Mouse (Mus musculus) hindbrain, embryonic 15.5 days (tissue): ENCODE measurements at regions not wholly inside any gene's neighbourhood (a gene's known extent, or its start where the extent isn't known, plus 50 kb on each side); places are given as distances from the start of the nearest gene placed in this dataset.

Source experiments
- ATAC-seq: fragments of 200-750 bp; cut with Nextera tagmentation; 2 replicates; pipeline ENCODE4 v1.8.0; 2017; ENCODE audit warnings: low read depth, moderate number of reproducible peaks, moderate TSS enrichment; ENCODE audit not compliant: low FRiP score
- H3K27ac ChIP-seq: fragments of 300-500 bp; sonication (generic); replicated peaks from 2 replicates; pipeline ENCODE4 v1.5.1; 2015; ENCODE audit warnings: mild to moderate bottlenecking, inconsistent platforms
- H3K27me3 ChIP-seq: fragments of 300-500 bp; sonication (generic); 2 replicates; pipeline ENCODE4 v1.6.1; 2015; ENCODE audit warnings: control low read depth, inconsistent platforms
- H3K36me3 ChIP-seq: fragments of 300-500 bp; sonication (generic); 2 replicates; pipeline ENCODE4 v1.6.1; 2015; ENCODE audit warnings: control low read depth, inconsistent platforms
- H3K4me1 ChIP-seq: fragments of 300-500 bp; sonication (generic); replicated peaks from 2 replicates; pipeline ENCODE4 v1.6.1; 2015; ENCODE audit warnings: control low read depth, inconsistent platforms
- H3K4me2 ChIP-seq: fragments of 300-500 bp; sonication (generic); 2 replicates; pipeline ENCODE4 v1.6.1; 2015; ENCODE audit warnings: moderate library complexity, mild to moderate bottlenecking, inconsistent platforms
- H3K4me3 ChIP-seq: fragments of 300-500 bp; sonication (generic); 2 replicates; pipeline ENCODE4 v1.5.1; 2015; ENCODE audit warnings: mild to moderate bottlenecking, inconsistent platforms
- H3K9ac ChIP-seq: fragments of 300-500 bp; sonication (generic); 2 replicates; pipeline ENCODE4 v1.6.1; 2015; ENCODE audit warnings: inconsistent platforms
- H3K9me3 ChIP-seq: fragments of 300-500 bp; sonication (generic); 2 replicates; pipeline ENCODE4 v1.6.1; 2016; ENCODE audit warnings: control low read depth, inconsistent platforms
- WGBS: fragments of 180-500 bp; shearing (Covaris S2); methylation state at CpG from one replicate; pipeline ENCODE4 v1.1.7; 2015; 5-methylcytosine and 5-hydroxymethylcytosine counted together

GRCm38 (mm10) chr3:58336590-58336989 is 77.9 kb upstream of the Tsc22d2 start:
- H3K4me2 ChIP-seq: no peak overlapping the region
- no peak overlapping the region for H3K27ac ChIP-seq
- no peak for ATAC-seq
- no peaks in the 10 kb centered on the region for H3K36me3 ChIP-seq
- H3K9me3 ChIP-seq: no peaks in the 10 kb centered on the region
- whole genome bisulfite sequencing: 90% methylated on average over 6 of the region's 6 CpGs
- no peak overlapping the region for H3K4me3 ChIP-seq
- H3K4me1 ChIP-seq: no peaks in the 10 kb centered on the region; the same call in 1 of the 2 replicates
- no peak overlapping the region for H3K9ac ChIP-seq
- no peaks in the 10 kb centered on the region for H3K27me3 ChIP-seq

- no peak for ATAC-seq
- no peaks in the 10 kb centered on the region for H3K36me3 ChIP-seq
- H3K27me3 ChIP-seq: no peaks in the 10 kb centered on the region
- H3K27ac ChIP-seq: no peak overlapping the region
- WGBS: 86% methylated on average over 7 of the region's 7 CpGs
- no peak overlapping the region for H3K4me2 ChIP-seq
- H3K4me1 ChIP-seq: no peaks in the 10 kb centered on the region; the same call in 1 of the 2 replicates
- H3K9me3 ChIP-seq: no peaks in the 10 kb centered on the region
- H3K9ac ChIP-seq: no peak overlapping the region
- H3K4me3 ChIP-seq: no peak overlapping the region
Observed at GRCm38 (mm10) chr3:58338976-58339375, 75.5 kb upstream of the Tsc22d2 start.

- 65% methylated on average over 1 of the region's 1 CpGs for WGBS
- no peaks in the 10 kb centered on the region for H3K36me3 ChIP-seq
- no peak overlapping the region for H3K4me2 ChIP-seq
- H3K9me3 ChIP-seq: no peaks in the 10 kb centered on the region
- ATAC-seq: no peak
- no peak overlapping the region for H3K9ac ChIP-seq
- no peak overlapping the region for H3K27ac ChIP-seq
- H3K4me1 ChIP-seq: no peaks in the 10 kb centered on the region
- no peak overlapping the region for H3K4me3 ChIP-seq
- no peaks in the 10 kb centered on the region for H3K27me3 ChIP-seq
Observed at GRCm38 (mm10) chr3:58342096-58342495, 72.4 kb upstream of the Tsc22d2 start.

- Histone ChIP-seq H3K27ac (no peak overlapping the region), H3K36me3 (no peaks in the 10 kb centered on the region), H3K4me1 (no peaks in the 10 kb centered on the region), H3K4me3 (no peak overlapping the region), H3K9me3 (no peaks in the 10 kb centered on the region), H3K27me3 (no peaks in the 10 kb centered on the region), H3K9ac (no peak overlapping the region), H3K4me2 (no peak overlapping the region)
- 84% methylated on average over 4 of the region's 4 CpGs for WGBS
- ATAC-seq: no peak
Observed at GRCm38 (mm10) chr3:58362563-58362962, 52.0 kb upstream of the Tsc22d2 start.

GRCm38 (mm10) chr3:58364526-58364925 is 50.0 kb upstream of the Tsc22d2 start:
- Histone ChIP-seq H3K27ac (no peak overlapping the region), H3K36me3 (no peaks in the 10 kb centered on the region), H3K27me3 (no peaks in the 10 kb centered on the region), H3K4me1 (no peaks in the 10 kb centered on the region), H3K9ac (no peak overlapping the region), H3K4me2 (no peak overlapping the region), H3K9me3 (no peaks in the 10 kb centered on the region), H3K4me3 (no peak overlapping the region)
- no peak for ATAC-seq
- 83% methylated on average over 3 of the region's 3 CpGs for WGBS
